Mouse (Mus musculus): ENCODE measurements around the gene Zbtb22.

GRCm38 (mm10) chr17:33902079-33902478 is 13.6 kb upstream of the Zbtb22 start:
- TF ChIP-seq POLR2A (IDR thresholded peaks at IDR 0.05; ENCODE audit: low read depth, low read length): no peak
- TF ChIP-seq CTCF (IDR thresholded peaks at IDR 0.05; ENCODE audit: extremely low read depth, insufficient read depth, insufficient read length, insufficient replicate concordance): no peak

Measured in spleen, adult 2 months (tissue).